Mouse (Mus musculus) urinary bladder, adult 18-20 months (tissue): ENCODE results near the gene Aaed1.

Source experiments
- DNase-seq, 2 experiments: peaks; one replicate each; pipeline ENCODE4 v3.0.0; 2022; ENCODE audit warnings: low spot score in 2 of 2, mixed read lengths in 2 of 2

The Aaed1 gene

DNA sequence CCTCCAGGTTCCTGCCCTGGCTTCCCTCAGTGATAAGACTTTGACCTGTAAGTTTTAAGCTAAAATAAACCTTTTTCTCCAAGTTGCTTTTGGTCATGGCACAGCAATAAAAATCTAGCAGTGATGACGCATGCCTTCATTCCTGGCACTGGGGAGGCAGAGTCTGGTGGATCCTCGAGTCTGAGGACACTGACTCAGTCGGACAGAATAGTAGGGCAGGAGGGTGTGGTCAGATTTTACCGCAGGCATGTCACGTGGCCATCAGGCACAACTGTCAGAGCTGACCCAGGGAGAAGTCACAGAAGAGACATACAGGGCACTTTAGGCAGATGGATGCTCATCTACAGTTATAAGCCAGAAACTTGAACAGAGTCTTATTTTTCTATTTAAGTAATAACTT lies 60.4 kb downstream of the Aaed1 start:
- no peak for DNase-seq

- DNase-seq, result no peak
These were observed 62.1 kb downstream of the Aaed1 start for GRCm38 (mm10) chr13:64250363-64250762.

- DNase-seq, result peak; percentile 83 to 93
These were observed 63.6 kb downstream of the Aaed1 start for GRCm38 (mm10) chr13:64248775-64249524.

- peak in 1 of 2 experiments; percentile 62 for DNase-seq
These were observed 64.2 kb downstream of the Aaed1 start for GRCm38 (mm10) chr13:64248161-64248774.

DNA sequence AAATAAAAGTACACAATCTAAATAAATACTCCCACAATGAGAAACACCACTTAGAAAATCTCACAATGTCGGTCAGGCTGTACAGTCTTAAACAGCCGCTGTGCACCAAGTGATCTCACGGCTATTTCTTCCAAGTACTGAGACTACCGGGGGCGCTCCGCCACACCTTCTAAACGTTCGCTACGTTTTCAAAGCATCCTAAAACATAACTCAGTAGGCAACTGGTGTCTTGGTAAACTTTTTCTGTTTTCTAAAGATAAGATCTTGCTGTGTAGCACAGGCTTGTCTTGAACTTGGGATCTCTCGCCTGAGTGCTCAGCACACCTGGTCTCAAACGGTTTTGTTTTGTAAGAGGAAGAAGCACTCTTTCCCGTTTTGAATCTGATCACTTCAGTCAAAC lies 66.4 kb downstream of the Aaed1 start:
- no peak for DNase-seq

- DNase-seq, result no peak
These were observed 67.7 kb downstream of the Aaed1 start for GRCm38 (mm10) chr13:64244685-64245261.

GRCm38 (mm10) chr13:64242721-64243120 lies 69.8 kb downstream of the Aaed1 start:
- DNase-seq, result no peak

GRCm38 (mm10) chr13:64240626-64241025 lies 71.9 kb downstream of the Aaed1 start:
- DNase-seq, result no peak

GRCm38 (mm10) chr13:64237681-64238157 lies 74.8 kb downstream of the Aaed1 start:
- no peak for DNase-seq

DNA sequence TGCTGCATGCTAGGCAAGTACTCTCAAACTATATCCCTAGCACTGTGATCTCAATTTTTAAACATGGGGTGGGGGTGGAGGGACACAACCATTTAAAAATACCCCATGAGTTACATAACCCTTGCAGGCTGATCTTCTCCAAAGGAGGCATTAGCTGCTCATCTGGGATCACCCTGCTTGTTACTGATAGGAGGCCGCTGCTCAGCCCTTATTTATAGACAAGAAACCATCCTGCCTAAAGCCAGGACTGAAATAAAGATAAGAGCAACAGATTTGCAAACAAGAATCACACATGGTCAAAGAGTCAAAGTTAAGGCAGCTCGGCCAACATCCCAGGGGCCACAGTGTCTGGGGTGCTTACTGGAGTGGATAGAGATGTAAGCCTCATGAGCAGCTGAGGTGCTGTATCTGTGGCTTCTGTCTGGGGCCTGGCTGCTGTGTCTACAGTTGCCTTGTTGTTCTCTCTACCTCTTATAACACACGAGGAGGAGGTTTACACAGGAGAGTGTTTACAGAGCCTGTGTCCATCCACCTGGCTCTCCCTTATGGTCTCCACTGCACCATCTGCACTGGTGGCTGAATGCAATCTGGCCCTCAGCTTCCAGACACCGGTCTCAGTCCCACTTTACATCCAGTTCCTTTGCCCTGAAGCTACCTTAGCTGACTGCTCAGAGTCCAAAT lies 75.4 kb downstream of the Aaed1 start:
- no peak for DNase-seq

DNA sequence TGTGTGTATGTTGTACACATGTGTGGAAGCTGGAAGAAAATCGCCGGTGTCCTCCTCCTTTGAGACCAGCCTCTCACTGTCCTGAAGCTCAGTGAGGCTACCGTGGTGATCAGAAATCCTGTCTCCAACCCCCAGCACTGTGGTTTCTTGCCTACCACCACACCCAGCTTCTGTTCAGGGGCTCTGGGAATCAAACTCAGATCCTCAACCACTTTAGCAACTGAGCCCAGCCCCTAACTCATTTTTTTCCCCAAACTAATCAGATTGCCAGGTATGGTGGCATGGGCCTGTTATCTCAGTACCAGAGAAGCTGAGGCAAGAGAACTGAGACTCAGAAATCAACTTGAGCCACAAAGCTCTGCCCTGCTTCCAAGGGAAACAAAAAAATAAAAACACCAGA lies 76.7 kb downstream of the Aaed1 start:
- no peak for DNase-seq

DNA sequence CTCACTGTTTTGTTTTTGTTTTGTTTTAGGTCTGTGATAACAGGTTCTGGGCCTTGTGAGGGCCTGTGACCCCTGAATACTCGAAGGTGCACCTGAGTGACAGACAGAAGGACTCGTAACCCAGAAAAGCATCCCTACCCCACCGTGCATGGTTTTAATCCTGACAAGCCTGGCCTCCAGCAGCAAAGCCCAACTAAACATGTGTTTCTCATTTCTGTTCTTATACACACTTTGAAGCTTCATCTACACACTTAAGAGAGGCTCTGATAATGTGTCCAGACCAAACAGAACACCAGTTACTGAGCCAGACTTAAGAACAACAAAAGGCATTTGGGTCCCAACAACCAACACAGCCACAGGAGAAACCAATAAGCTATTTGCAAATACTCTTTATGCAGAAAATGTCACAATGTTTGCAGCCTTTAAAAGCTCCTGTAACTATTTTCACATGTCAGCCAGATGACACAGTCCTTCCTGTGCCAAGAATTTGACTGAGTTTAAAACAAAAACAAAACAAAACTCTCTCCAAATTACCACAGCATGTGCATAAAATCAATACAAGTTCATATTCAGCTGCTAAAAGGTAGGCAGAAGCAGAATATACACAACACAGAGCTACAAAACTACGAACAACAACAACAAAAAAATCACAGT lies 77.3 kb downstream of the Aaed1 start:
- no peak for DNase-seq

GRCm38 (mm10) chr13:64233139-64233538 lies 79.4 kb downstream of the Aaed1 start:
- DNase-seq, result no peak

DNA sequence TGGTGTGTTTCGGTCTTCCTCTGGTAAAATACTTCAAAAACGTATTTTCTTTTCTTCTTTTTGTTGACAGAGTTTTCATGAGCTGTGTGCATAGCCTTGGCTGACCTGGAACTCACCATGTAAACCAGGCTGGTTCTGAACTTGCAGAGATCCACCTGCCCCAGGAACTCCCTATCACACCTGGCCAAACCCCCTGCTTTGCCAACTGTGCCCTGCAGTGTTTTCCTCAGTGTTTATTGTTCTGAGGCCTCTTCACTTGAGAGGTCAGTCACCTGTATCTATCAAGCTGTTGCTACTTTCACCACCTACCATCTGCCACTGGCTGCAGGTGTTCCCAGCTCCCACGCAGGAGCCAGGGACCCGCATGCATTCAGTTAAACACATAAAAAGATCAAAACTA lies 85.8 kb downstream of the Aaed1 start:
- DNase-seq, result no peak

- no peak for DNase-seq
These were observed 86.8 kb downstream of the Aaed1 start for GRCm38 (mm10) chr13:64225738-64226137.
